Mouse (Mus musculus) right cerebral cortex, postnatal 10 days (tissue): ENCODE measurements around the gene Mdh1.
"Not testable (repeated sequence)": the region's sequence is repeated elsewhere in the genome, so short reads cannot be mapped to it uniquely, and the experiment has no call there.

Source experiments
- DNase-seq, 2 experiments: peaks; one replicate each; pipeline ENCODE4 v3.0.0; 2021; ENCODE audit warnings: low spot score in 2 of 2

Mdh1 gene

DNA sequence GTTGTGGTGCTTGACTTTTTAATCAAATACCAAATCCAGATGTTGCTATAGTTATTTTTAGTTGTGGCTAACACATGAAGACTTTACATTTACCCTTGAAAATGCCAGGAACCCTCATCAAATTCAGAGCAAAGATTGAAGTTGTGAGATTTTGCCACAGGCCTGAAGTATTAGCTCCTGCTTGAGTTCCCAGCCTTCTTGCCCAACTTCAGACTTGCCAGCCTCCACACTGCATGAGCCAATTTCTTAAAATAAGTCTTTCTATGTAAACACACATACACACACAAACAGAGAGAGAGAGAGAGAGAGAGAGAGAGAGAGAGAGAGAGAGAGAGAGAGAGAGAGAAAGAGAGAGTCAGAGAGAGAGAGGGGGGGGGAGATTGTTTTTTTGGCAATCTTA, 26.2 kb downstream of the Mdh1 start:
- no peak for DNase-seq

DNA sequence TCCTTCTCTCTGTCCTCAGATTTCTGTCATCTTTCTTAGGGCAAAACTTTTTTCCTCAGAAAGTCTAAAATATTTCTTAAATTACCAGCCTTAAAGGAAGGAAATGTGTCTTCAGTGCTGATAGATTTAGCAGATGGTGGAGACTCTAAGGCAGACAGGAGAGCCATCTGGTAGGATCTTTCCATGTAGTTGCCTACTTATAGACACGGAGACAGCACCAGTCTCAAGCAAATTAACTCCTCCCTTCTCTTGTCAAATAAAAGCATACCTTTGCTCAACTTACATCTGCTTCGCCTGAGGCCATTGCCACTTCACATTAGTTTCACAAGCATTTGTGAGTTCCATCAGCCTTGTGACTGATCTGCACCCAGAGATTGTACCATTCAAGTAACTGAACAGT, 27.1 kb downstream of the Mdh1 start:
- peak; percentile 34 to 75 for DNase-seq

GRCm38 (mm10) chr11:21542731-21543130, 29.4 kb downstream of the Mdh1 start:
- DNase-seq = no peak

GRCm38 (mm10) chr11:21540622-21541021, 31.5 kb downstream of the Mdh1 start:
- no peak for DNase-seq

DNA sequence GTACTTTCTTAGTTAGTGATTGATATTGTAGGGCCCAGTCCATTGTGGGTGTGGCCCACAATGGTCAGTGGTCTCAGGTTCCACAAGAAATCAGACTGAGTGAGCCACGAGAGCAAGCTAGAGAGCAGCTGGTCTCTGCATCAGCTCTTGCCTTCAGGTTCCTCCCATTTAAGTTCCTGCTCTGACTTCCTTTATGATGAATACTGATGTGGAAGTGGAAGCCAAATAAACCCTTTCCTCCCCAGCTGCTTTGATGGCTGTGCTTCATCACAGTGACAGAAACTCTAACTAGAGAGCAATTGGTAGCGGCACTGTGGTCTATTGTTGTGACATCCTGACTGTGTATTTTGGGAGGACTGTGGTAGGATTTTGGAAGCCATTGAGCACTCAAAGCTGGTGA, 32.1 kb downstream of the Mdh1 start:
- no peak for DNase-seq

DNA sequence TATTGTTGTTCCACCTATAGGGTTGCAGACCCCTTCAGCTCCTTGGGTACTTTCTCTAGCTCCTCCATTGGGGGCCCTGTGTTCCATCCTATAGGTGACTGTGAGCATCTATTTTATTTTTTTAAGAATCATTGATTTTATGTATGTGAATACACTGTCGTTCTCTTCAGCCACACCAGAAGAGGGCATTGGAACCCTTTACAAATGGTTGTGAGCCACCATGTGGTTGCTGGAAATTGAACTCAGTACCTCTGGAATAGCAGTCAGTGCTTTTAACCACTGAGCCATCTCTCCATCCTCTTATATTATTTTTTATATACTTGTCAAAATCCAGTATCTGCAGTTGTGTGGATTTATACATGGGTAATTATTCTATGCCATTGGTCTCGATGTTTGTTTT, 41.3 kb downstream of the Mdh1 start:
- not testable (repeated sequence) for DNase-seq

GRCm38 (mm10) chr11:21528676-21529394, 43.3 kb downstream of the Mdh1 start:
- DNase-seq = no peak

- DNase-seq = no peak
These were observed 54.4 kb downstream of the Mdh1 start for GRCm38 (mm10) chr11:21517726-21518125.

DNA sequence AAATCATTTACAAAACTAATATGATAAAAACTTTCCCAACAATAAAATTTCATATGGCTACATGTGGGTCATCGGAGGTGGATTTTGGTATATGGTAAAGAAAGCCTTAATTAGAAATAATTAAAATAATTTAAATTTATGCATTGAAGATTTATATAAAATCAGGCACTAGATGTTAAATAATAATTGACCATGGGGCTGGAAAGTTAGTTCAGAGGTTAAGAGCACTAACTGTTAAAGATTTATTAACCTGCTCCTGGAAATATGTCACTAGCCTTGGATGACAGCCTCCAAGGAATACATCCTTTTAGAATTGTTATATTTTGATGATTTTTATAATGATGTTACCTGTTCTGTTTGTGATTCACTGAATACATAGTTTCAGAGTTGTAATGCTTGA, 55.8 kb downstream of the Mdh1 start:
- DNase-seq = not testable (repeated sequence)

GRCm38 (mm10) chr11:21510577-21510976, 61.6 kb downstream of the Mdh1 start:
- not testable (repeated sequence) for DNase-seq

GRCm38 (mm10) chr11:21508713-21509112, 63.5 kb downstream of the Mdh1 start:
- DNase-seq = not testable (repeated sequence)

GRCm38 (mm10) chr11:21507073-21507472, 65.1 kb downstream of the Mdh1 start:
- not testable (repeated sequence) for DNase-seq
